Mouse (Mus musculus) E14TG2a.4 (cell line): Measurements from ENCODE around the gene Hdac1.

ENCODE experiments used
- CTCF ChIP-seq: conservative IDR thresholded peaks from 2 replicates; pipeline ENCODE4 v1.5.1; 2014; ENCODE audit warnings: low read length
- NANOG ChIP-seq: IDR thresholded peaks from 2 replicates; pipeline ENCODE4 v1.6.1; 2014; ENCODE audit warnings: borderline replicate concordance, low read length, mixed read lengths

- no peak for TF ChIP-seq CTCF
- TF ChIP-seq NANOG, result no peak
Measured at GRCm38 (mm10) chr4:129588865-129589264, 46.4 kb upstream of the Hdac1 start.
